Mouse (Mus musculus) liver, embryonic 11.5 days (tissue): ENCODE data around the gene Nudc. TPM values are rescaled to one million over a fixed set of nuclear protein-coding genes. Genes with fewer than 3 reads are reported as not detected.

Experiments
- microRNA-seq: library from miRNA; unstranded; fragments of <30 nt; microRNA quantifications from one replicate; pipeline ENCODE4, GENCODE M21; 2017; ENCODE audit warnings: borderline number of aligned reads
- polyA plus RNA-seq: library from polyadenylated mRNA; unstranded; fragments of >200 nt; fragmentation: Nextera tagmentation; extraction: Ambion mirVana; gene quantifications from 2 replicates; pipeline ENCODE4 v1.2.1, GENCODE M21; 2014

Nudc gene
- polyA plus RNA-seq, 1 experiment from 2014 or later: 377 TPM

Small RNA genes lying within 50 kb of the gene (microRNA-seq; reads per million reads assigned to microRNA genes)
- gene Gm23158: not detected

Other genes with a start within 250 kb of the Nudc start
- gene Wdtc1, start 192.5 kb downstream of the Nudc start, polyA plus RNA-seq: 14.0 and 14.5 TPM in 2 replicates
- 6.9 and 7.7 TPM in 2 replicates for gene Slc9a1, start 176.3 kb downstream of the Nudc start, polyA plus RNA-seq
- gene Tent5b, start 65.9 kb downstream of the Nudc start, polyA plus RNA-seq: 0.38 TPM in 1 of 2 replicates, not detected in the other
- gene Trnp1, start 47.4 kb downstream of the Nudc start, polyA plus RNA-seq: 0.21 TPM in 1 of 2 replicates, not detected in the other
- 0.89 and 1.7 TPM in 2 replicates for gene Kdf1, start 27.0 kb downstream of the Nudc start, polyA plus RNA-seq
- 0.89 and 1.1 TPM in 2 replicates for gene Nr0b2, start 7.4 kb upstream of the Nudc start, polyA plus RNA-seq
- gene Gpatch3, start 28.7 kb upstream of the Nudc start, polyA plus RNA-seq: 8.7 and 10.0 TPM in 2 replicates
- 23.4 and 24.8 TPM in 2 replicates for gene Gpn2, start 38.4 kb upstream of the Nudc start, polyA plus RNA-seq
- gene Sfn, start 56.2 kb upstream of the Nudc start, polyA plus RNA-seq: 1.7 and 3.5 TPM in 2 replicates
- 2.1 and 3.1 TPM in 2 replicates for gene Zdhhc18, start 104.2 kb upstream of the Nudc start, polyA plus RNA-seq
- gene Pigv, start 126.7 kb upstream of the Nudc start, polyA plus RNA-seq: 10.7 and 15.0 TPM in 2 replicates
- gene Arid1a, start 210.8 kb upstream of the Nudc start, polyA plus RNA-seq: 26.6 and 32.4 TPM in 2 replicates